Mouse (Mus musculus): Measurements from ENCODE around the gene Map3k9. TPM values are rescaled to one million over a fixed set of nuclear protein-coding genes. Genes with fewer than 3 reads are reported as not detected.

The Map3k9 gene
- total RNA-seq, 1 experiment from 2014 or later, result 2.6 TPM

DNA sequence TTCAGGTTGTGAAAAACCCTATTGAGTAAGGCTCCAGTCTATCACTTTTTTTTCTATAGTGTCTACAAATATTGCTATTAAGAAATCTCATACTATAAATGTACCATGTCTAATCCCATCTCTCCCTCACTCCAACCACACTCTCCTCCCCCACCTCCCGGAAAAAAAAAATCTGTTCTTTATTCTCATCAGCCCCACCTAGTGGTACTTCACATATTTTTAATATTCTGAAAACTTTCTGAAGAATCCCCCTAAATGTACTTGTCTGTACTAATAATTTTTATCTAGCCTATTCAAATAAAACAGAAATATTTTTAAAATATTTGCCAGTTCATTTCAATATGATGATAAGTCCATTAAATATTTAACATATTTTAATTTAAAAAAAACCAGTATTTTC lies 78.1 kb downstream of the Map3k9 start:
- no peak for DNase-seq

DNA sequence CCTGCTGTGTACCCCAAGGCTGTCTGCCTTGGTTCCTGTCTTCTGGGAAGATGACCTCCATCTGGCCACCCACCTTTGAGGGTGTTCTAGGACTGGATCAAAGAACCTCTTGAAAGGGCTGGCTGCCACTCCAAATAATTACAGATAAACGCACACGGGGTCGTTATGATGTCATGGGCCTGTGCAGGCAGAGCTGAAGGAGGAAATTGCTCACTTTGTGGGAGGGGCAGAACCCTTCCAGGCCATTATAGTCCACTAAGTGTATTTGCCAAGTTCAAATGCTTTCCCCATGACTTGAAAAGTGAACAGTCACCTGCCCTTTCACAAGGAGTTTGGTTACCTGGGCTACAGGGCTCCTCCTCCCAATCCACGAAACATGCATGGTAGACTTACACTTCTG lies 83.0 kb downstream of the Map3k9 start:
- no peak for DNase-seq

DNA sequence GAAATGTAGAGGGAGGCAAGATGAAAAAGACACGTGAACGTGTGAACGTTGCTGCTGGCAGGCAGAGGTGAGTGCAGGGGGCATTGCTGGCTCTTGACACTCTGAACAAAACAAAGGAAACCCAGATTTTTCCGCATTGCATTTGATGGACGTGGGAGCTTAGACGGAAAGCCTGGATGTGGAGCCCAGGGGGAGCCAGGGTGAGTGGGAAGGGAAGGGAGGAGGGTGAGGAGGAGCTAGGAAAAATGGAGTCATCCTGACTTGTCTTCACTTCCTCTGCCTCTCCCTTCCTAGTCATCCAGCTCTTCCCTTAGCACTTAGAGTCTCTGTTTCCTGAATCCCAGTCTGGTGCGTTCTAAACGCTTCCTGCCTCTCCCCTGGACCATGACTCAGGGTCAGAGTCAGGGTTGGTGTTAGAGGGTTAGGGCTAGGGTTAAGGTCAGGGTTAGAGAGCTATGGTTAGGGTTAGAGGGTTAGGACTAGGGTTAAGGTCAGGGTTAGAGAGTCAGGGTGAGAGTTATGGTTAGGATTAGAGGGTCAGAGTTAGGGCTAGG lies 89.7 kb downstream of the Map3k9 start:
- no peak for DNase-seq

DNA sequence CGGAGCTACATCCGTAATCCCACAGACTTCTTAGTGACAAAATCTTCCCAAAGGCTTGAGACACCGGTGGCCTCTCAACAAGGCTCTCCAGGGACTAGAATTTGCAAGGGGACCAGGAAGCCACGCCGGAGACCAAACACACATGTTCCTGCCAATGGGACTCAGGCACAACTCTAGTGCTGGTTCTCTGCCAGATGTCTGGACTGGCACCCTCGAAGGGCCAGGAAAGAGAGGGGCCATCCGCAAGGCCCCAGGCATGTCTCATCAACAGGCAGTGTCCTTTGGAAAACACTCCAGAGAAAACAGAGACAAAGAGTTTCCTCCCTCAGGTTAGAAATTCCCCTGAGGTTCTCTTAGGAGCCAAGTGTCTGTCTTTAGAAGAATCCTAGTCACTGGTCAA lies 90.2 kb downstream of the Map3k9 start:
- DNase-seq, result no peak

DNA sequence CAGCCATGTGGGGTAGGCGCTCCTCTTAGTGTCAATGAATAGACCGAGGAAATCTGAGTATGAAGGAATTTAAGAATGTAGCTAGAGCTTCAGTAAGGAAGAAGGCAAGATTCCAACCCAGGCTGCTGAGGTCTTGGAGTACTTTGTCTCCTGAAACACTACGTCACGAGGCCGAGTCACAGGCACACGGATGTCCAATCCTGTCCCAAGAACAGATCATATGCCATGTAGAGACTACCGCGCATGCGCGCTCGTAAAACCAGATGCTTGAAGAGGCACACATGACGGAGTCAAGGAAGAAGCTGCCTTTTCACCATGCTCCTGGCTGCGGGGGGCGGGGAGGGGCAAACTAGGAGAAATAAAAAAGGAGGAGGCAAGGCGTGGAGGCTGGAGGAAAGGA lies 90.9 kb downstream of the Map3k9 start:
- DNase-seq, result no peak

DNA sequence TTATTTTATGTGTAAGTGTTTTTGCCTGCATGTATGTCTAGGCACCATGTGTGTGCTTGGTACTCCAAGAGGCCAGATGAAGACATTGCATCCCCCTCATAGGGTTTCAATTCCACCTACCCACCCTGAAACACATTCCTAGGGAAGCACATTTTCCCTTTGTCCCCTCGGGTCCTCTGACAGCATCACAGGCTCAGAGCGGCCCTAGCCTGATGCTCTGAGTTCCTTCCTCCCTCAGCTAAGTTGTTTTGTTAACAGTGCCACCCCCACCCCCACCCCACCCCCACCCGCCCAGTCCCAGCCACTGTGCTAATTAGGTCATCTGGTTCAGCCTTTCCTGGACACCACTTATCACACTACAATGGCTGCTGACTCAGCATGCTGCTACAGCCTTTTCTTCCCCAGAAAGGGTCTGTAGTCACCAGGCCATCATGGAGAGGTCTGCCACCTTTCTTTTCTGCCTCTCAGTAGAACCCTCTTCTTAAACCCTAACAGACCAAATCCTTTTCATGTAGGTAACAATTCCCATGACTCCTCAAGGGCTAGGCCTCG lies 91.4 kb downstream of the Map3k9 start:
- DNase-seq, result no peak

DNA sequence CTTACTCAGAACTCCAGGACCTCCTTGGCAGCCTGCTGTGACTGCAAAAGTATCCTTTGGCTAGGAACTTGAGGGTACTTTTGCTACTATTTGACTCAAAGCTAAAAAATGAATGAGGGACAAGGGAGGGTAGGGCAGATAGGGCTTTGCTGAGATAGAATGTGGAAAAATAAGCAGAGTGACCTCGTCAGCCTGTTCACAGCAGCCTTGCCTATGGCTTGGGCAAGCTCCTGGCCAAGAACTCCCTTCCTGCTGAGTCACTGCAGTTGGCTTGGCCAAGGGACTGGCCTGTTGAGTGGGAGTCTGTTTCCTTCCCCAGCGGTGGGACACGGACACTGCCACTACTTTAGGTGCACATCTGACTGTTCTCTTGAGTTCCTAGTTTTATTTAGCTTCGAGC lies 92.4 kb downstream of the Map3k9 start:
- peak; percentile 37 for DNase-seq

DNA sequence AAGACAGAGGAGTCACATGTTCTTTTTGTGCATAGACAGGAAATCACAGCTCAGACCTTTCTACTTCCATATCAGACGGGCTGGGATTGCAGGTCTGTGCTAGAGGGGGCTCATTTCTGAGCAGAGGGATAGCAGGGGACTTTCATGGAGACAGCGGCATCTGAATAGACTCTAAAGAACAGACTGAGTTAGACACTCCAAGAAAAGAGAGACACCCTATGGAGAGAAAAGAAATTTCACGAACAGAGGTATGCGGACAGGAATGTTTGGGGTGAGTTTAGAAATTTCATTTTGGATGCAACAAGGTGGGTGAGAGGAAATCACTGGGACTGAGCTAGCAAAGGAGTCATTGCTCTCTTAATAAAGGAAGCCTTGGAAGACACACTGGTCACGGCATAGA lies 93.1 kb downstream of the Map3k9 start:
- DNase-seq, result no peak

DNA sequence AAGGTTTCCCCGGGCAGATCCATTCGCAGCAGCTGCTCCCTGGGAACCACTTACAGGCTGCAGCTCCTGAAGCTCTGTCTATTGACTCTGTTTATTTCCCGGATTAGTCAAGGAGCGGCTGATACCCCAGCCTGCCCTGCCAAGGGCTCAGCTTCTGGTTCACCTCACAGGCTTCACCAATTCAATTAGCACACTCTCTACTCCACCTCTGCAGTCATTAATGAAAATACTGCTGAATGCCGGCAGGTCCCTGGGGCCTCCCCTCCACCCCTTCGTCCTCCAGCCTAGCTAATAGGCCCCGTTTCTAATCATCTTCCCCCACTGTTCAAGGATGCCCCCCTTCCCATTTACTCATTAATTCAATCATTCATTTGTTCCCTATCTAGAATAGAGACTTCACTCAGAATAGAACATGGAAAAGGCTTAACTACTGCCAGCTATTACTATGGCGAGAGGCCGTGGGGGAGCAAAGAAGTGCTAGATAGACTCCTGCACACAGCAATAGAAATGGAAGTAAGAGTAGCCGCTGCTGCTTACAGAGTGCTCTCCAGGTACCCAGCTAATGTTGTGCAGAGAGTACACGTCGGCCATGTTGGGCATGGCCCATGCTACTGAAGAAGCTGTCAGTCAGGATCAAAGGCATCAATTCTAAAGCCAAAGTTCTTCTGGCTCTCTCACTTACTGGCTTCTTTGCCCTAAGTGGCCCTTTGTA lies 94.4 kb downstream of the Map3k9 start:
- DNase-seq, result no peak

DNA sequence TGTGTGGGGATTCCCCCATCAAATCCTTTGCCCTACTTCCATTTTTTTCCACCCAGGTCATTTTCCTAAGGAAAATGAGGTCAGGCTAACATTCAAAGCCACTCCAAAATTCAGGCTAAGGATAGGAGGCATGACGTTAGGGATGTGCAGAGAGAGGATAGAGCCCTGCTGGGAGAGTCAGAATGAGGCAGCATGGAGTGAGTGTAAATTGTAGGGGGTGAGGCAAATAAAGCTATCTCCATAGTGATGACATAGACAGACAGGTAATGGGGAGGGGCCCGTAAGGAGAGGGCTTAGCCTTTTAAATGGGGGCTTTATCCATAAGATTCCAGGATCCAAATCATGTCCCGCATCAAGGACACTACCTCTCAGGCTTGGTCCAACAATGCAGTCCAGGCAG lies 95.0 kb downstream of the Map3k9 start:
- no peak for DNase-seq

DNA sequence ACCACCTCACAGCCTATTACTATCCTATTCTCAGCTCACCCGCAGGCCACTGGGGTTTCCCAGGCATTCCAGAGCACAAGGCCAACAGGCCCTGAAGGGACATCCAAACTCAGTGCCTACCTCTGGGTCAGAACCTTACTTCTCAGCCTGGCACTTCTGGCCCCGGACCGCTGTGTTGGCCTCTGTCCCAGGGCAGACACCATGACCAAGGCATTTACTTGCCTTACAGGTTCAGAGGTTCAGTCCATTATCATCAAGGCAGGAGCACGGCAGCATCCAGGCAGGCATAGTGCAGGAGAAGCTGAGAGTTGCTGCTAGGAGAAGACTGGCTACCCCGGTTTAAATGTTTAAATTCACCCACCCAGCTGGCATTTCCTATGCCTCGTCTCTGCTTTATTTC lies 96.9 kb downstream of the Map3k9 start:
- DNase-seq, result no peak

DNA sequence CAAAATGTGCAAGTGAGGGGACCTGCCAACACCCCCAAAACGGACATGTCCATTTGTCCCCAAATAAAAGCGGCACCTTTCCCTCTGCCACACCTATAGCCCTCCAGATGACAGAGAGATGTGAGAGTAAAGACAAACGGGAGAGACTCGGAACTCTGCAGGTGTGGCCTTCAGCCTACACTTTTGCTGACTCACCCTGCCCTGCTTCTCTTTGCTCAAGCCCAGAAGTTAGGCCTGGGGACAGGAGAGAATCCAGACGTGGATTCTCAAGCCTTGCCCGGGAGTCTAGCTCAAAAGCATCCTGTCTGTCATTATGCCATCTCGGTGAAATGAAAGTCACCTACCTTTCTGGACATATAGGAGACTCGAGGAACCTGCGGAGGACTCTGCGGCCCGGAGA lies 97.6 kb downstream of the Map3k9 start:
- no peak for DNase-seq

DNA sequence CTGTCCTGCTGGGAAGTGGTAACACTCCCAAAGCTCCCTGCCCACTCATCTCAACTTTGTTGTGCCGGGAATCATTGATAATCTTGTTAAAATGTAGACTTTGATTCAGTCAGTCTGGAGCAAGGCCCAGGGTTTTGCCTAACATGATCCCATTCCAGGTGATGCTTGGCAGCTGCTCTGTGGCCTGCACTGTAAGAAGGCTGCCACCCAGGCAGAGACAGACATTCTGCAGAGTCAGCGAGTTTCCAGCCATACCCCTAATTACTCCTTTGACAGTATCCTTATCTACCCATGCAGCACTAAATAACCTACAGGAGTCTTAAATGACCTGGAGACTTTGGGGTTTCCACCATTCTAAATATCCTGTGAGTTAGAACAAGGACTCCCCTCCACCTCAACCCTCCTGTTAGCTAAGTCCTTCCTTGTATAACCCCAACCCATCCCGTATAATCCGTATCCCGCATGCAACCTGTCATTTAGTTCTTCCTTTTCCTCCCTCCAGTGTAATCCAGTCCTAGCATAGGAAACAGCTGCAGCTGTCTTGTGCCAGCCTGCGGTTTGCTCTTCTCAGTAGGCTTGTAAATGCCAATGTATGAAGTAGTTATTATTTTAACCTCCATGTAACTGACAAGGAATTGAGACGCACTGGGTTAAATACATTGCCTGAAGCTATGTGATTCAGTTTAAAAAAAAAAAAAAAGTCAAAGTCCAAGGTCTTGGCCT lies 101.0 kb downstream of the Map3k9 start:
- DNase-seq, result no peak

DNA sequence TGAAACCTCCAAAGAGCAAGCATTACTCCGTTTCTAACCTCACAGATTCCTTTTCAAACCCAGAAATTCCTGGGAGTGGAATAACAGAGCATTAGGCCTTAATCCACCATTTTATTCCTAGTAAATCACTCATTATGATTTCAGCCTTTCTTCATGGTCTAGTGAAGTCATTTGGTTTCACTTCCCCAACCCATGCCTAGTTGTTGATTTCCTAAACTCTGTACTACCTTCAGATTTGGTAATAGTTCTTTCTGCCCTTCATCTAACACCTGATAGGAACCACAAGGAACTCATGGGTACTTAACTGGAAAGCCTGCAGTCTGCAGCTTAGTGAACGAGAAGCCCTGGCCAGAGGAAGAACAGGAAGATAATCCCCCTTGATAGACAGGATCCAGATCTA lies 105.4 kb downstream of the Map3k9 start:
- no peak for DNase-seq

Other genes starting within 250 kb of the Map3k9 start
- 23.9 and 34.0 TPM in 2 replicates for gene Gm20498, start 248.3 kb downstream of the Map3k9 start, total RNA-seq (2021)
- 30.9 and 33.9 TPM in 2 replicates for gene Synj2bp, start 248.3 kb downstream of the Map3k9 start, total RNA-seq (2021)
- gene Adam21, start 212.7 kb downstream of the Map3k9 start, total RNA-seq (2021), result 0.21 TPM in 1 of 2 replicates, not detected in the other
- 26.3 and 31.3 TPM in 2 replicates for gene Med6, start 186.2 kb downstream of the Map3k9 start, total RNA-seq (2021)
- gene Ttc9, start 149.9 kb downstream of the Map3k9 start, total RNA-seq (2021), result 3.1 and 4.3 TPM in 2 replicates
- 64.0 and 72.0 TPM in 2 replicates for gene Pcnx, start 78.8 kb upstream of the Map3k9 start, total RNA-seq (2021)

Data from adrenal gland, postnatal 25 days (tissue).